Mouse (Mus musculus) induced T-regulatory cell, adult 2 months (primary cell): ENCODE measurements around the gene Med21.
A peak's percentile ranks its signal among the peaks of the same experiment; 100 is the strongest.

Source experiments
- DNase-seq: peaks from one replicate; pipeline ENCODE4 v3.0.0-alpha.2; 2012; ENCODE audit warnings: low read depth

Gene Med21

DNA sequence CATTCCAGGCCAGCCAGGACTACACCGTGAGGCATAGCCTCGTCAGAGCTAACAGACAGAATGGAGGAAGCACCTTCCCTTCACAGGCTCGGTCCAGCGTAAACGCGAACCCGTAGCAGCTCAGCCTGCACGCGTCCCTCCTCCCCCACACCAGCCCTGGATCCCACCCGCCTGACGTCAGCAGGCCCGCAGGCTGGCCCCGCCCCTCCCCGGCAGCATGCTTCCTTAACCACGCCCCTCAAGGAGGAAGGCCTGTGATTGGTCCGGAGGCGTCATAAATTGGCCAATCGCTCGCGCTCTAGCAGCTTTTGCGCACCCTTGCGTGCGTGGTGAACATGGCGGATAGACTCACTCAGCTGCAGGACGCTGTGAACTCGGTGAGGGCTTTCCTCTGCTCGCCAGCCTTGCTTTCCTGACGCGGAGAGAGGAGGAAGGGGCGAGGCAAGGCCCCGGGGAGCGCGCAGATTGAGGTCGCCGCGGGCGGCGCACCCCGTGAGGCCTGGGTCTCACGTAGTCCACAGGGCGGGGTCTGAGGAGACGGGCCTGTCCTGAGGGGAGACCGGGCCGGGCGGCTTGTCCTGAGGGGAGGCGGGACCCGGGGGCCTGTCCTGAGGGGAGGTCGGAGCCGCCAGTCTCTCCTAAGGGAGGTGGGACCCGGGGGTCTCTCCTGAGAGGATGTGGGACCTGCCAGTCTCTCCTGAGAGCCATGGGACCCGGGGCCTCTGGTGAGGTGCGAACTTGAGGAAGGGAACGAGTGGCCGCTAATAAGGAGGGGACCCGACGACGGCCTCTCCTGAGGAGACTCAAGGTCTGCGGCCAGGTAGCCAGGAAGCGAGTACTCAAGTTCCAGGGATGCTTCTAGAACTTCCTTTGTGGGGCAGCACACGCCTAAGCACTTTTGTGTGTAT is at the start of gene Med21, which contains the start of gene Tm7sf3:
Gene Med21 (plus strand): TSS at position 272 of the 908 bp plus-strand sequence.
Gene Tm7sf3 (minus strand): TSS at position 549 of the 908 bp plus-strand sequence.
- DNase-seq, result peak; percentile 99

- no peak for DNase-seq
These were observed 39.7 kb upstream of the Med21 start for GRCm38 (mm10) chr6:146602601-146603000.

GRCm38 (mm10) chr6:146603651-146604050 is 38.7 kb upstream of the Med21 start:
- DNase-seq, result no peak

DNA sequence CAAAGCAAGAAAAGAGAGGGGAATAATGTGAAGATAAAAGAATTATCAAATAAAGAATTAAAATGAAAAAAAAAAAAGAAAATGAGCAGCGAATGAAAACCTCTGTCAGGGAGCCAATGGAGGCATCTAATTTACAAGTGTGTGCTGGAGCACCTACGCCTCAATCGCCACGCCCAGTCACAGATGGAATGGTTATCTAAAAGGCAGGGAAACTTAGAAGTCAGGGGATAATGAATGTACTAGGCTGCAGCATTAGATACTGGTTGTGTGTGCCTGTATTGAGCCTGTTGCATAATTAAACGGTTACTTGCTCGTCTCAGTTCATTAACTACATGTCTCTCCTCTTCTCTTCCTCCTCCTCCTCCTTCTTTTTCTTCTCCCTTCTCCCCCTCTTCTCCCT is 31.0 kb upstream of the Med21 start:
- no peak for DNase-seq

GRCm38 (mm10) chr6:146611897-146612296 is 30.4 kb upstream of the Med21 start:
- DNase-seq, result no peak

GRCm38 (mm10) chr6:146612736-146613135 is 29.6 kb upstream of the Med21 start:
- no peak for DNase-seq

GRCm38 (mm10) chr6:146613907-146614306 is 28.4 kb upstream of the Med21 start:
- no peak for DNase-seq

DNA sequence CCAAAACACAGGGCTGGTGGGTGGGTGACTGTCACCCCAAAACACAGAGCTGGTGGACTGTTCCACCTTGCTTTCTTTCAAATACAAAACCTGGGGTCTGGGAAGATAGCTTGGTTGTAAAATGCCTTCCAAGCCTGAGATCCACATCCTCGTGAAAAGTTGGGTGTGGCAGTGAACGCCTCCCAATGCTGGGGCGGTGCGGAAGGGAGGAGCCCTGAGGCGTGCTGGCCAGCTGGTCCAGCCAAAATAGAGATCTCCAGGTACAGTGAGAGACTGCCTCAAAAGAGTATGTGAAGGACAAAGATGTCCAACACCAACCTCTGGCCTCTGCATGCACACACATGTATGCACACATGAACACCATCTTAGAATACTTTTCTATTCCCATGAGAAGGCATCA is 27.8 kb upstream of the Med21 start:
- DNase-seq, result no peak

- no peak for DNase-seq
These were observed 26.5 kb upstream of the Med21 start for GRCm38 (mm10) chr6:146615891-146616290.

GRCm38 (mm10) chr6:146616670-146617069 is 25.7 kb upstream of the Med21 start:
- DNase-seq, result peak; percentile 36

DNA sequence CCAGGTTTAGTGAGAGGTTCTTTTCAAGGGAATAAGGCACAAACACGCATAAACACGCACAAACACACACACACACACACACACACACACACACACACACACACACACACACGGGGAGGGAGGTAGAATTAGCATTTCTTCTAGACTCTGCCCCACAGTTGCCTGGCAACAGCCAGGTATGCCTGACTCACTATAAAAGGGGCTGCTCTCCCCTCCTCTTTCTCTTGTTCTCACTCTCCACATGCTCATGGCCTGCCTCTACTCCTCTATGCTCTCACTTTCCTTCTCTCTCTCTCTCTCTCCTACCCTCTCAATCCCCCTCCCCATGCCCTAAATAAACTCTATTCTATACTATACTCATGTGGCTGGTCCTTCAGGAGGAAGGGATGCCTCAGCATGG is 14.2 kb upstream of the Med21 start:
- DNase-seq, result no peak

DNA sequence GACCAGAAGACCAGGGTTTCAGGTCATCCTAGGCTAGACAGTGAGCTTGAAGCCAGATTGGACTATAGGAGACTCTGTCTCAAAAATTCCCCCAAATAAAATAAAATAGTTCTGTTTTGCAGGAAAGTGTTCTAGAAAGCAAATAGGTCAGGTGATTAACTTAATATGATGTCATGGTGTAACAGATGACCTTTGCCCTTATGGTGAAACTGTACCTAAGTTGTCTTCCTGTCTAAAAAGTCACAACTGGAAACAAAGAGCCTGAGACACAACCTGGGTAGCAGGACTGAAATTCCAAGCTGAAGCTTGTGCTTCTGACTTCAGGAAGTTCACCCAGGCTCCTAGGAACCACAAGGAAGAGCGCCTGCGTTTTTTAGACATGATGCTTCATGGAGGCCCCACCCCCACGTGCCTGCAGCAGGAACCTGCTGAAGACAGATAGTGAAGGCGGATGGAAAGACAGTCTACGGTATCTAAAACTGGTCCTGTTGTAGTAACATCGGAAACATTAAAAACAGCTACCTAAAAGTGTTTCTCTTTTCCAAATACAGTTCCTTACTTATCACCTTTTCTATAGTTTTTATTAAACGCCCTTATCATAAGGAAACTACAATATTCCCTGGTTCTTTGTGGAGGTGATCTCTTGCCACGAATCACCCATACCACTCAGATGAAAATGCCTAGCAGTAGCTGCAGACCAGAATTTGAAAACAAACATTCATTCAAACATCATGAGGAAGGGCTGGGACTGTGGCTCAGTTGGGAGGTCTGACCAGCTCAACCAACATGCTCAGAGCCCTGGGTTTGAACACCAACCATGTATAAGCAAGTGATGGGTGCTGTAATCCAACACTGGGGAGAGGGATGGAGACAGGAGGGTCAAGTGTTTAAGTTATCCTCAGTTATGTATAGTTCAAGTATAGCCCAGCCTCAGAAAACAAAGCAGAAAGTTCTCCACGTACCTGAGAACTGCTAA is 12.3 kb upstream of the Med21 start:
- DNase-seq, result no peak

- DNase-seq, result no peak
These were observed 11.4 kb upstream of the Med21 start for GRCm38 (mm10) chr6:146630961-146631360.

- no peak for DNase-seq
These were observed 10.5 kb upstream of the Med21 start for GRCm38 (mm10) chr6:146631847-146632246.

GRCm38 (mm10) chr6:146632403-146632802 is 9.9 kb upstream of the Med21 start:
- DNase-seq, result no peak

- DNase-seq, result no peak
These were observed 9.2 kb upstream of the Med21 start for GRCm38 (mm10) chr6:146633097-146633496.

GRCm38 (mm10) chr6:146633629-146634014 is 8.7 kb upstream of the Med21 start:
- no peak for DNase-seq

DNA sequence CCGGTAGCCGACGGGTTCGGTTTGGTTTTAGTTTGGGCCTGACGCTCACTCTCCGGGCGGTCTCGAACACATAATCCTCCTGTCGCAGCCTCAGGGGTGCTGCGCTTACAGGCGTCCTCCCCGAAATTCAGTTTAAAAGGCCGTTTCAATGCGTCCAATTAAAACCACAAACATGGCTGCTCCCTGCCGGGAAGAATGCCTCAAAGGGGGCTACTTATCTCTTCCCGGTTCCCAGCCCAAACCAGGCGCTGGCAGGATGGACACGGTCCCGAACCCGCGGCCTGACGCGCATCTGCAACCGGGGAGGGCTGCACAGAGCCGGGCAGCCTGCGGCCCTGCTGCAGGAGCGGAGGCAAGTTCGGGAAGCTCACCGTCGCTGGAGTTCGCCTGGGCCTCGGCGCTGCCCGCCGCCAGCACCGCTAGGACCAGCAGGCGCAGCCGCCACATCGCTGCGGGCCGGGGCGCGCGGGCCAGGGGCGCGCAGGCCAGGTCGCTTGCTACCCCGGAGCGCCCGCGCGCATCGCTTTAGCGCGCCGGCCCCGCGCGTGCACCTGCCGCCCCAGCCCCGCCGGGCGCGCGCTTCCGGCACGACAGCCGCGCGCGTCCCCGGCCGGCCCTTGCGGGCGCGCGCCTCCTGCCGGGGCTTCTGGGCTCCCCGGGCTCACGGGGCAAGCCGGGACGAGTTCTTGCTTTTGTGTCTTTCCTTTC is 8.2 kb upstream of the Med21 start:
- DNase-seq, result peak; percentile 90

DNA sequence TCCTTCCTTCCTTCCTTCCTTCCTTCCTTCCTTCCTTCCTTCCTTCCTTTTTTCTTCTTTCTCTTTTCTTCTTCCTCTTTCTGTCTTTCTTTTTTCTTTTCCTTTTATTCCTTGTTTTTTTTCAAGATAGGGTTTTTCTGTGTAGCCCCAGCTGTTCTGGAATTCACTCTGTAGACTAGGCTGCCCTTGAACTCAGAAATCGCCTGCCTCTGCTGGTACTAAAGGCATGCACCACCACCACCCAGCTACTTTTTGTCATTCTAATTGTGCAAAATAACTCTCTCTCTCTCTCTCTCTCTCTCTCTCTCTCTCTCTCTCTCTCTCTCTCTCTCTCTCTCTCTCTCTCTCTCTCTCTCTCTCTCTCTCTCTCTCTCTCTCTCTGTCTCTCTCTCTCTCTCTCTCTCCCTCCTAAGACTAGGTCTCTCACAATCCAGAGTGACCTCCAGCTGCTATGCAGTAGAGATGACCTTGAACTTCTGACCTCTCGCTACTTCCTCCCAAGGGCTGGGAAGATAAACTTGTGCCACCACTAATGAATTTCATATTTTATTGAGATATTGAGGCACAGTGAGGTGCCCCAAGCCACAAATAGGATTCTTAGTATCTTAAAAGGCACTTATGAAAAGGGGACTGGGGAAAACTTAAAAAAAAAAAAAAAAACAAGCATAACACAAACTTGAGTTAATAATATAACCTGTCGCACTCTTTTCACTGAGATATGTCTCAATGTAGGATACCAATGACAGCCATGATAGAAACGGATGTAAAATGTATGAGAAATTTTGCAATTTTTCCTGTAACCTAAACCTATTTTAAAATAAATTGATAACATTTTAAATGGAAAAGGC is 7.4 kb upstream of the Med21 start:
- DNase-seq, result peak; percentile 47

GRCm38 (mm10) chr6:146636482-146636881 is 5.9 kb upstream of the Med21 start:
- DNase-seq, result no peak
